Mouse (Mus musculus): ENCODE results near the gene Eepd1. TPM values are rescaled to one million over a fixed set of nuclear protein-coding genes. Genes with fewer than 3 reads are reported as not detected.
A peak's percentile ranks its signal among the peaks of the same experiment; 100 is the strongest.

Eepd1 gene
- polyA plus RNA-seq, 2 experiments: 2.3 to 4.4 TPM

- 52% methylated on average over 3 of the region's 3 CpGs for WGBS (ENCODE audit: insufficient replicate concordance)
- Histone ChIP-seq H3K27me3 (ENCODE audit: control insufficient read depth, insufficient read depth, low read length) (peaks cover 3% of the 10 kb centered on the region; the same call in 1 of the 2 replicates), H3K27ac (no peak overlapping the region), H3K4me2 (ENCODE audit: low read depth) (peak overlapping the region; percentile 18), H3K36me3 (replicated peaks; ENCODE audit: control insufficient read depth, insufficient read depth, low read depth) (no peaks in the 10 kb centered on the region), H3K9me3 (ENCODE audit: control insufficient read depth, low read length) (no peaks in the 10 kb centered on the region), H3K4me1 (replicated peaks; ENCODE audit: control insufficient read depth in 2 of 2, insufficient read depth in 2 of 2, low read length in 1 of 2) (peaks cover 0 to 5% of the 10 kb centered on the region in 2 experiments; a peak in 1 of 4 replicates), H3K9ac (replicated peaks) (no peak overlapping the region), H3K4me3 (ENCODE audit: insufficient read depth in 1 of 2, low read depth in 2 of 2, low read length in 2 of 2) (no peak overlapping the region)
- DNase-seq (ENCODE audit: low read depth in 3 of 3, low spot score in 3 of 3) (no peak), ATAC-seq (ENCODE audit: insufficient read depth) (no peak)
- TF ChIP-seq CTCF (IDR thresholded peaks at IDR 0.05; ENCODE audit: low read depth) (no peak), EP300 (IDR thresholded peaks at IDR 0.05; ENCODE audit: low read depth) (no peak)
Measured at GRCm38 (mm10) chr9:25484619-25484986, 3.3 kb downstream of the Eepd1 start.

- Histone ChIP-seq H3K4me3 (ENCODE audit: insufficient read depth in 1 of 2, low read depth in 2 of 2, low read length in 2 of 2) (no peak overlapping the region), H3K36me3 (replicated peaks; ENCODE audit: control insufficient read depth, insufficient read depth, low read depth) (no peaks in the 10 kb centered on the region), H3K27me3 (ENCODE audit: control insufficient read depth, insufficient read depth, low read length) (peaks cover 3% of the 10 kb centered on the region; the same call in 1 of the 2 replicates), H3K9me3 (ENCODE audit: control insufficient read depth, low read length) (no peaks in the 10 kb centered on the region), H3K4me1 (replicated peaks; ENCODE audit: control insufficient read depth in 2 of 2, insufficient read depth in 2 of 2, low read length in 1 of 2) (peaks cover 0 to 5% of the 10 kb centered on the region in 2 experiments; a peak in 1 of 4 replicates), H3K27ac (no peak overlapping the region), H3K4me2 (ENCODE audit: low read depth) (no peak overlapping the region), H3K9ac (replicated peaks) (no peak overlapping the region)
- ATAC-seq (ENCODE audit: insufficient read depth): no peak
- no peak for TF ChIP-seq EP300 (IDR thresholded peaks at IDR 0.05; ENCODE audit: low read depth)
- WGBS (ENCODE audit: insufficient replicate concordance): 60% methylated on average over 2 of the region's 2 CpGs
- no peak for DNase-seq (ENCODE audit: low read depth in 3 of 3, low spot score in 3 of 3)
Measured at GRCm38 (mm10) chr9:25485006-25485405, 3.7 kb downstream of the Eepd1 start.

- Histone ChIP-seq H3K4me3 (ENCODE audit: insufficient read depth in 1 of 2, low read depth in 2 of 2, low read length in 2 of 2) (no peak overlapping the region), H3K27me3 (ENCODE audit: control insufficient read depth, insufficient read depth, low read length) (peaks cover 3% of the 10 kb centered on the region; the same call in 1 of the 2 replicates), H3K27ac (no peak overlapping the region), H3K9ac (replicated peaks) (no peak overlapping the region), H3K36me3 (replicated peaks; ENCODE audit: control insufficient read depth, insufficient read depth, low read depth) (no peaks in the 10 kb centered on the region), H3K4me2 (ENCODE audit: low read depth) (no peak overlapping the region), H3K9me3 (ENCODE audit: control insufficient read depth, low read length) (no peaks in the 10 kb centered on the region), H3K4me1 (replicated peaks; ENCODE audit: control insufficient read depth in 2 of 2, insufficient read depth in 2 of 2, low read length in 1 of 2) (peaks cover 0 to 5% of the 10 kb centered on the region in 2 experiments; a peak in 1 of 4 replicates)
- ATAC-seq (ENCODE audit: insufficient read depth) (no peak), DNase-seq (ENCODE audit: low read depth in 3 of 3, low spot score in 3 of 3) (no peak)
- WGBS (ENCODE audit: insufficient replicate concordance): 58% methylated on average over 7 of the region's 7 CpGs
- TF ChIP-seq CTCF (IDR thresholded peaks at IDR 0.05; ENCODE audit: low read depth) (no peak), EP300 (IDR thresholded peaks at IDR 0.05; ENCODE audit: low read depth) (no peak)
Measured at GRCm38 (mm10) chr9:25485406-25485805, 4.1 kb downstream of the Eepd1 start.

- Histone ChIP-seq H3K27me3 (ENCODE audit: control insufficient read depth, insufficient read depth, low read length) (peaks cover 3% of the 10 kb centered on the region; the same call in 1 of the 2 replicates), H3K4me3 (ENCODE audit: insufficient read depth in 1 of 2, low read depth in 2 of 2, low read length in 2 of 2) (no peak overlapping the region), H3K9ac (replicated peaks) (no peak overlapping the region), H3K4me1 (replicated peaks; ENCODE audit: control insufficient read depth in 2 of 2, insufficient read depth in 2 of 2, low read length in 1 of 2) (peaks cover 0 to 2% of the 10 kb centered on the region in 2 experiments; a peak in 1 of 4 replicates), H3K36me3 (replicated peaks; ENCODE audit: control insufficient read depth, insufficient read depth, low read depth) (no peaks in the 10 kb centered on the region), H3K9me3 (ENCODE audit: control insufficient read depth, low read length) (no peaks in the 10 kb centered on the region), H3K4me2 (ENCODE audit: low read depth) (no peak overlapping the region), H3K27ac (no peak overlapping the region)
- no peak for ATAC-seq (ENCODE audit: insufficient read depth)
- 61% methylated on average over 9 of the region's 9 CpGs for WGBS (ENCODE audit: insufficient replicate concordance)
- TF ChIP-seq CTCF (IDR thresholded peaks at IDR 0.05; ENCODE audit: low read depth): no peak
- no peak for DNase-seq (ENCODE audit: low read depth in 3 of 3, low spot score in 3 of 3)
Measured at GRCm38 (mm10) chr9:25486246-25486807, 5.0 kb downstream of the Eepd1 start.

GRCm38 (mm10) chr9:25487446-25488110 is 6.2 kb downstream of the Eepd1 start:
- no peak for DNase-seq (ENCODE audit: low read depth in 3 of 3, low spot score in 3 of 3)
- no peak overlapping the region for H3K4me2 ChIP-seq (ENCODE audit: low read depth)
- WGBS (ENCODE audit: insufficient replicate concordance): 59% methylated on average over 12 of the region's 12 CpGs

More at GRCm38 (mm10) chr9:25487446-25488110, 6.2 kb downstream of the Eepd1 start:
- Histone ChIP-seq H3K9ac (replicated peaks) (no peak overlapping the region), H3K27ac (no peak overlapping the region), H3K27me3 (ENCODE audit: control insufficient read depth, insufficient read depth, low read length) (peaks cover under 1% of the 10 kb centered on the region; the same call in 1 of the 2 replicates), H3K4me1 (replicated peaks; ENCODE audit: control insufficient read depth in 2 of 2, insufficient read depth in 2 of 2, low read length in 1 of 2) (peaks cover 0 to 2% of the 10 kb centered on the region in 2 experiments; a peak in 1 of 4 replicates), H3K36me3 (replicated peaks; ENCODE audit: control insufficient read depth, insufficient read depth, low read depth) (no peaks in the 10 kb centered on the region), H3K4me3 (ENCODE audit: insufficient read depth in 1 of 2, low read depth in 2 of 2, low read length in 2 of 2) (no peak overlapping the region), H3K9me3 (ENCODE audit: control insufficient read depth, low read length) (no peaks in the 10 kb centered on the region)
- ATAC-seq (ENCODE audit: insufficient read depth): no peak
- TF ChIP-seq EP300 (IDR thresholded peaks at IDR 0.05; ENCODE audit: low read depth) (no peak), CTCF (IDR thresholded peaks at IDR 0.05; ENCODE audit: low read depth) (no peak)
